Mouse (Mus musculus): ENCODE results near the gene Mxd3. TPM values are rescaled to one million over a fixed set of nuclear protein-coding genes. Genes with fewer than 3 reads are reported as not detected.

The Mxd3 gene
- total and polyA plus RNA-seq, 3 experiments, result 3.9 to 9.3 TPM; not detected in 1

DNA sequence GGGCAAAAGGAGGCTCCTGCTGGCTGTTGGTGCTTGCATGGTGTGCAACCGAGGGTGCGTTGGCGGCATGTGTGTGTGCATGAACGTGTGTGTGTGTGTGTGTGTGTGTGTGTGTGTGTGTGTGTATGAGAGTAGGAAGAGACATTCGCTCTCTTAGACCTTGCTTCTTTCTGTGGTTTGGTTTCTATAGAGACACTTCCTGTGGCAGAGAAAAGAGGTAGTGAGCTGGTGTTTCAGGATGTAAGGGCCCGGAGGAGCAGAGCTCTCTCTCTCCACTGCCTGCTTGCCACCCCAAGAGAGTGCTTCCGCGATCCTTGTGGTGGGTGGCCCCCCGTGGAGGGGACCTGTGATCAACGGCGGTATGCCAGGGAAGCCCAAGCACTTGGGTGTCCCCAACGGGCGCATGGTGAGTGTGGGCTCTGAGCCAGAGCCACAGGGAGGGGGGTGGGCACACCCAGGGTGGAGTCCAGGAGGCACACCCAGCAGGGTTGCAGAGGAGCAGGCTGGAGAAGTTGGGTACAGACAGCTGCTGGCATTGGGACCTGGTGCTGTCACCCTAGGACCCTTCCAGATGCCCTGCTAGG lies 40.0 kb upstream of the Mxd3 start, which contains the start of gene Rgs14 (continued):
- TF ChIP-seq ETS1 (IDR thresholded peaks at IDR 0.05; ENCODE audit: low read depth, low read length) (peak; percentile 43; the same call in 1 of the 2 replicates), CHD1 (IDR thresholded peaks at IDR 0.05; ENCODE audit: low read depth, low read length) (no peak), RAD21 (IDR thresholded peaks at IDR 0.05; ENCODE audit: low read depth, low read length) (no peak), POLR2AphosphoS5 (IDR thresholded peaks at IDR 0.05; ENCODE audit: borderline replicate concordance, low read depth, low read length) (no peak), NRF1 (IDR thresholded peaks at IDR 0.05; ENCODE audit: insufficient read depth, low read depth, low read length, poor library complexity, severe bottlenecking) (no peak), KAT2A (conservative IDR thresholded peaks at IDR 0.05; ENCODE audit: low read depth, low read length) (no peak; the same call in 1 of the 2 replicates), MYB (IDR thresholded peaks at IDR 0.05; ENCODE audit: low read depth, low read length) (0 out of 2 replicates have a peak, but pooled peaks have one; percentile 17), BHLHE40 (IDR thresholded peaks at IDR 0.05; ENCODE audit: borderline replicate concordance, low read depth, low read length) (no peak), POLR2A (IDR thresholded peaks at IDR 0.05; ENCODE audit: control insufficient read depth in 1 of 2, insufficient read depth in 1 of 2, low read depth in 1 of 2, low read length in 2 of 2, poor library complexity in 1 of 2) (peak; percentile 61 to 86), UBTF (IDR thresholded peaks at IDR 0.05; ENCODE audit: borderline replicate concordance, insufficient read depth, low read depth, low read length) (no peak), MYC (IDR thresholded peaks at IDR 0.05; ENCODE audit: low read depth, low read length) (peak; percentile 65; the same call in 1 of the 2 replicates)

- Histone ChIP-seq H3K4me1 (ENCODE audit: control insufficient read depth in 1 of 2, insufficient read depth in 2 of 2, low read length in 2 of 2) (peaks cover 3 to 46% of the 10 kb centered on the region in 2 experiments; a peak in 3 of 4 replicates), H3K9me3 (replicated peaks; ENCODE audit: insufficient read depth, low read length) (no peaks in the 10 kb centered on the region), H3K27ac (ENCODE audit: control insufficient read depth, low read depth, low read length) (no peak overlapping the region), H3K79me2 (ENCODE audit: control insufficient read depth, insufficient read depth, low read length, poor library complexity) (peaks cover 8% of the 10 kb centered on the region), H3K36me3 (ENCODE audit: control insufficient read depth in 1 of 2, insufficient read depth in 2 of 2, low read length in 2 of 2) (peaks cover 0 to 21% of the 10 kb centered on the region in 2 experiments; a peak in 2 of 4 replicates), H3K27me3 (ENCODE audit: control insufficient read depth in 1 of 2, insufficient read depth in 2 of 2, low read length in 2 of 2) (no peaks in the 10 kb centered on the region), H3K9ac (ENCODE audit: control insufficient read depth, low read depth, low read length, poor library complexity, severe bottlenecking) (no peak overlapping the region), H3K4me3 (ENCODE audit: control insufficient read depth in 1 of 2, insufficient read depth in 1 of 2, low read depth in 2 of 2, low read length in 2 of 2) (no peak overlapping the region)
- peak; percentile 31 for DNase-seq (ENCODE audit: low read depth, low spot score)
- TF ChIP-seq ELF1 (IDR thresholded peaks at IDR 0.05; ENCODE audit: low read depth, low read length), result no peak
- peak; percentile 20; the same call in 1 of the 2 replicates for TF ChIP-seq SMC3 (IDR thresholded peaks at IDR 0.05; ENCODE audit: low read depth, low read length)
- TF ChIP-seq CTCF (IDR thresholded peaks at IDR 0.05 in 2 of 3, conservative IDR thresholded peaks at IDR 0.05 in 1 of 3; ENCODE audit: control insufficient read depth in 1 of 3, insufficient read depth in 1 of 3, low read depth in 2 of 3, low read length in 3 of 3, poor library complexity in 1 of 3, severe bottlenecking in 1 of 3), result peak in 1 of 3 experiments; percentile 24; a peak in 2 of 6 replicates
Observed at GRCm38 (mm10) chr13:55368401-55368800, 38.8 kb upstream of the Mxd3 start.

GRCm38 (mm10) chr13:55362453-55363060 lies 32.9 kb upstream of the Mxd3 start, which contains the start of gene Lman2:
Gene Lman2 (minus strand): TSS chr13:55362783.
- Histone ChIP-seq H3K27me3 (ENCODE audit: control insufficient read depth in 1 of 2, insufficient read depth in 2 of 2, low read length in 2 of 2) (no peaks in the 10 kb centered on the region), H3K9me3 (replicated peaks; ENCODE audit: insufficient read depth, low read length) (no peaks in the 10 kb centered on the region), H3K4me3 (ENCODE audit: control insufficient read depth in 1 of 2, insufficient read depth in 1 of 2, low read depth in 2 of 2, low read length in 2 of 2) (peak within 1 kb of the TSS; percentile 79 to 91), H3K4me1 (ENCODE audit: control insufficient read depth in 1 of 2, insufficient read depth in 2 of 2, low read length in 2 of 2) (peaks cover 10 to 30% of the 10 kb centered on the region in 2 experiments), H3K36me3 (ENCODE audit: control insufficient read depth in 1 of 2, insufficient read depth in 2 of 2, low read length in 2 of 2) (peaks cover 6 to 29% of the 10 kb centered on the region in 2 experiments), H3K79me2 (ENCODE audit: control insufficient read depth, insufficient read depth, low read length, poor library complexity) (peaks cover 48% of the 10 kb centered on the region), H3K27ac (ENCODE audit: control insufficient read depth, low read depth, low read length) (peak within 1 kb of the TSS; percentile 94), H3K9ac (ENCODE audit: control insufficient read depth, low read depth, low read length, poor library complexity, severe bottlenecking) (peak within 1 kb of the TSS; percentile 88)
- DNase-seq (ENCODE audit: low read depth, low spot score), result peak; percentile 99
- TF ChIP-seq ETS1 (IDR thresholded peaks at IDR 0.05; ENCODE audit: low read depth, low read length) (no peak), JUND (IDR thresholded peaks at IDR 0.05; ENCODE audit: low read depth, low read length) (no peak), POLR2AphosphoS2 (IDR thresholded peaks at IDR 0.05; ENCODE audit: low read length) (peak; percentile 85), EP300 (IDR thresholded peaks at IDR 0.05; ENCODE audit: low read depth in 1 of 2, low read length in 2 of 2) (0 out of 4 replicates have a peak, but pooled peaks of 1 of the 2 experiments have one; percentile 4), GABPA (IDR thresholded peaks at IDR 0.05; ENCODE audit: low read depth, low read length) (no peak), USF1 (IDR thresholded peaks at IDR 0.05; ENCODE audit: low read depth, low read length) (0 out of 2 replicates have a peak, but pooled peaks have one; percentile 37), UBTF (IDR thresholded peaks at IDR 0.05; ENCODE audit: borderline replicate concordance, insufficient read depth, low read depth, low read length) (no peak), SIN3A (IDR thresholded peaks at IDR 0.05; ENCODE audit: low read length) (peak; percentile 75), SMC3 (IDR thresholded peaks at IDR 0.05; ENCODE audit: low read depth, low read length) (no peak), TBP (IDR thresholded peaks at IDR 0.05; ENCODE audit: low read depth, low read length) (peak; percentile 38), CHD2 (IDR thresholded peaks at IDR 0.05; ENCODE audit: low read length) (peak; percentile 64), NRF1 (IDR thresholded peaks at IDR 0.05; ENCODE audit: insufficient read depth, low read depth, low read length, poor library complexity, severe bottlenecking) (no peak), GATA1 (IDR thresholded peaks at IDR 0.05; ENCODE audit: low read depth, low read length) (no peak), ZMIZ1 (IDR thresholded peaks at IDR 0.05; ENCODE audit: low read depth, low read length) (peak; percentile 67; the same call in 1 of the 2 replicates), TAL1 (IDR thresholded peaks at IDR 0.05; ENCODE audit: low read length) (no peak), TCF12 (IDR thresholded peaks at IDR 0.05; ENCODE audit: low read depth, low read length) (peak; percentile 27; the same call in 1 of the 2 replicates), MAX (IDR thresholded peaks at IDR 0.05; ENCODE audit: low read length) (peak; percentile 88)

All from MEL (cell line).